Mouse (Mus musculus): ENCODE results near the gene Ssr1. TPM values are rescaled to one million over a fixed set of nuclear protein-coding genes. Genes with fewer than 3 reads are reported as not detected.

Ssr1 gene
- 207 TPM for polyA plus RNA-seq (2014; fragmentation: Illumina TruSeq; extraction: RNeasy Lipid Tissue Mini Kit (QIAGEN cat#74804); ENCODE audit: low read depth, low replicate concordance)

DNA sequence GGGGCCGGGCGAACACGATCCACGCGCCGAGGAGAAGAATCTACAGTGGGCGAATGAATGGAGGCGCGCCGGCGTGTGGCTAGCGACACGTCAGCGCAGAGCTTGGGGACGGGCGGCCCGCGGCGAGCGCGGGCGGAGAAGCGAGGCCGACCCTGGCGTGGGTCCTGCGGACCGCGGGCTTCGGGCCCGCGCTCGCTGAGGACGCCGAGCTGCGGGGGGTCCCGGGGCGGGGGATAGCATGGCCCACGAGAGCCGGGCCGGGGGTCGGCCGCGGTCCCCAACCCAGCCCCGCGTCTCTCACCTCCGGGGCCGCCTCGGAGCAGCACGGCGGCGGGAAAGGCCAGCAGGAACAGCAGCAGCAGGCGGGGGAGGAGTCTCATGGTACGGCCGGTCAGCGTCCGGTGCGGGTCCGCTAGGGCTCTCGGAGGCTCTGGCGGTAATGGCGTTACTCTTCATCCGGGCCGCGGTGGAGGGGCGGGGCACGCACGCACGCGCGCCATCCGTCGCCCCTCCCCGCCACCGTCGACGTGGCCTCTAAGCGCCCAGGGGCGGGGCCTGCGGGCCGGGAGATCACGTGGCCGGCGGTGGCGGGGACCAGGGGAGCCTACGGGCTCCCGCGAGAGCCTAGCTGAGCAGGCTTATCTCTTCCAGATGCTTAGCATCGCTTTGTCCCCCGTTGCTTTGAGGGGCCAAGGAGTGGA is at the start of gene Ssr1:
TSS of gene Ssr1 (minus strand) at position 514 of the 701 bp plus-strand sequence.

DNA sequence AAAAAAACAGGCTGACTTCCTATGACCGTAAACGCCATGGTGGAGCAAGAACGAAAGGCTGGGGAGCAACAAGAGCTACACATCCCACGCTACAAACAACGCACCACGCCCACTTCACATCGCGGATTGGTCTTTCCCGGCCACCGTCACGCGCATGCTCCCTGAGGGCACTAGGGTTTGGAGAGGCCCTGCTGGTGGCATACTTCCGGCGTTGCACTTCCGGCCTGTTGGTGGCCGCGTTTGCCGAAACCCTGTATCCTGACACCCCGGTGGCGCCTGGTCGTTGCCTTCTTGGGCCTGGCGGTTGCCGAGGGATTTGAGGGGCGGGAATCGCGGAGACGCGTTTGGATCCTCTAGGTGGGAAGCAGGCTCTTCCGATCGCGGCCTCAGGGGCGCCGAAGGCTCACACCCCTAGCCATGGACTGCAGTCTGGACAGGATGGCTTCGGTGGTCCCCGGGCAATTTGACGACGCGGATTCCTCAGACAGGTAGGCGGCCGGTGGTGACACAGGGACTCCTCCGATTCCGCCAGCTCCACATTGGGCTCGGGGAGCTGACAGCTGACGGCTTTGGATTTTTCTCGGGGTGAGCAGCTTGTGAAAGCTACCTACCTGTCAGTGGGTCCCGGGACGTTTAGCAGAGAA is 43.1 kb upstream of the Ssr1 start, which contains the start of gene Cage1:
TSS of gene Cage1 (minus strand) at position 26 of the 644 bp plus-strand sequence.

DNA sequence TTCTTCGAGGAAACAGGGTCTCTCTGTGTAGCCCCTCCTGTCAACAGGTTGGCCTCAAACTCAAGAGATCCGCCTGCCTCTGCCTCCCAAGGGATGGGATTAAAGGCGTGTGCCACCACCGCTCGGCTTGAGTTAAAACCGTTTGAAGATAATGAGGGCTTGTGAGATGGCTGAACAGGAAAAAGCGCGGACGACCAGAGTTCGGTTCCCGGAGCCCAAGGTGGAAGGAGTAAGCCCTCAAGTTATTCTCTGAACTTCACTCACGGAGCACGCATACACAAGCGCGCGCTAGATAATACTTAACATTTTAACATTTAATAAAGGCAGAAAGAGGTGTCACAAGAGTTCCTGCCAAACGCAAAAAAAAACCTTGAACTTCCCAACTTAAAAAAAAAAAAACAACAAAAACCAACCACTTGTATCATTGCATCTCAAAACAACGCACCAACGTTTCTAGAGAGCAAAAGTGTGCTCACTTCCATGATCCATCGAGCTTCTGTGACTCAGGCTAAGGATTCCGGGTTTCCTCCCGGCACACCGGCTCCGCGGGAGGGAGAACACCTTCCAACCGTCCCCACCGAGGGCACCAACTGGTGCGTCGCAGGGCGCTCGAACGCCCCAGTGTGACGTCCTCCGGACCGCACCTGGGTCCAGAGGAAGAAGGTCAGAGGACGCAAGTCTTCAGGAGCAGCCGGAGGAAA is 42.5 kb upstream of the Ssr1 start, which contains the start of gene Riok1:
TSS of gene Riok1 (plus strand) at position 653 of the 701 bp plus-strand sequence.

Other genes starting within 250 kb of the Ssr1 start
- gene Rreb1, start 215.8 kb downstream of the Ssr1 start, polyA plus RNA-seq (2014; fragmentation: Illumina TruSeq; extraction: RNeasy Lipid Tissue Mini Kit (QIAGEN cat#74804); ENCODE audit: low read depth, low replicate concordance): 17.0 TPM
- gene Riok1, start 42.8 kb upstream of the Ssr1 start, polyA plus RNA-seq (2014; fragmentation: Illumina TruSeq; extraction: RNeasy Lipid Tissue Mini Kit (QIAGEN cat#74804); ENCODE audit: low read depth, low replicate concordance): 70.2 TPM
- gene Cage1, start 42.9 kb upstream of the Ssr1 start, polyA plus RNA-seq (2014; fragmentation: Illumina TruSeq; extraction: RNeasy Lipid Tissue Mini Kit (QIAGEN cat#74804); ENCODE audit: low read depth, low replicate concordance): 2.4 TPM
- gene Dsp, start 157.1 kb upstream of the Ssr1 start, polyA plus RNA-seq (2014; fragmentation: Illumina TruSeq; extraction: RNeasy Lipid Tissue Mini Kit (QIAGEN cat#74804); ENCODE audit: low read depth, low replicate concordance): 157 TPM
- 111 TPM for gene Snrnp48, start 210.7 kb upstream of the Ssr1 start, polyA plus RNA-seq (2014; fragmentation: Illumina TruSeq; extraction: RNeasy Lipid Tissue Mini Kit (QIAGEN cat#74804); ENCODE audit: low read depth, low replicate concordance)

Measured in sigmoid colon, adult 10 weeks (tissue).